Mouse (Mus musculus): Measurements from ENCODE around the gene Nufip2.

GRCm38 (mm10) chr11:77685383-77686265 lies at the start of gene Nufip2:
- peak; percentile 98 for TF ChIP-seq POLR2A (IDR thresholded peaks at IDR 0.05; ENCODE audit: control insufficient read depth, extremely low read depth, insufficient read depth, low read length, poor library complexity)
- TF ChIP-seq CTCF (IDR thresholded peaks at IDR 0.05; ENCODE audit: borderline replicate concordance, control insufficient read depth, extremely low read depth, insufficient read depth, low read length, poor library complexity) = no peak

Data from thymus, adult 2 months (tissue).